ENCODE assay signal across 24 mouse cellular contexts in genomic region chr6:120085832-120086231, GRCm38 (mm10). TPM values are rescaled to one million over a fixed set of nuclear protein-coding genes. Genes with fewer than 3 reads are reported as not detected.
A peak's percentile ranks its signal among the peaks of the same experiment; 100 is the strongest.
DNase-seq lines count a peak whose midpoint lies in the region; ATAC-seq and TF ChIP-seq lines count a peak whose summit lies in the region.
"Had no signal": no experiment of that assay in that cellular context is flagged by ENCODE, and none has a peak within 500 bp of the region (broad histone marks: within the 10 kb centered on the region; RNA-seq: fewer than 3 reads in every experiment).

No protein-coding gene starts in this region.

- TF ChIP-seq RAD21 in CH12.LX (IDR thresholded peaks at IDR 0.05; ENCODE audit: low read depth, low read length), result peak; percentile 11

- no peak for ATAC-seq in CD4-positive, CD25-positive, alpha-beta regulatory T cell, adult 4 months
- ATAC-seq in hindbrain, embryonic 16.5 days, result no peak
- ATAC-seq: forebrain, embryonic 13.5 days; forebrain, embryonic 15.5 days; forebrain, postnatal 0 days had no signal

- H3K4me1 ChIP-seq in CH12.LX (ENCODE audit: control insufficient read depth in 1 of 2, insufficient read depth in 2 of 2), result peaks cover 30 to 75% of the 10 kb centered on the region in 2 experiments
- no peaks in the 10 kb centered on the region for H3K4me1 ChIP-seq in hindbrain, embryonic 16.5 days (ENCODE audit: control insufficient read depth, insufficient read depth, low read depth, low read length)
- H3K4me1 ChIP-seq: embryonic facial prominence, embryonic 10.5 days; embryonic facial prominence, embryonic 12.5 days; forebrain, embryonic 13.5 days; forebrain, embryonic 15.5 days had no signal

- no peak overlapping the region for H3K4me3 ChIP-seq in CH12.LX (replicated peaks in 1 of 3; ENCODE audit: low read depth in 2 of 3, low read length in 2 of 3, poor library complexity in 1 of 3)
- H3K4me3 ChIP-seq in hindbrain, embryonic 16.5 days (ENCODE audit: low read length), result no peak overlapping the region
- H3K4me3 ChIP-seq: embryonic facial prominence, embryonic 10.5 days; embryonic facial prominence, embryonic 12.5 days; forebrain, embryonic 13.5 days; forebrain, embryonic 15.5 days had no signal

- peak overlapping the region; percentile 55 for H3K4me2 ChIP-seq in CH12.LX (ENCODE audit: insufficient read depth, low read depth, poor library complexity, severe bottlenecking)
- H3K4me2 ChIP-seq in hindbrain, embryonic 16.5 days (ENCODE audit: low read length), result no peak overlapping the region
- H3K4me2 ChIP-seq: embryonic facial prominence, embryonic 12.5 days; forebrain, embryonic 13.5 days; forebrain, embryonic 15.5 days had no signal

- 87% methylated on average over 3 of the region's 3 CpGs for WGBS in hindbrain, embryonic 16.5 days

- no peaks in the 10 kb centered on the region for H3K36me3 ChIP-seq in CH12.LX (replicated peaks in 1 of 2; ENCODE audit: control insufficient read depth in 1 of 2, insufficient read depth in 1 of 2, low read length in 1 of 2)
- H3K36me3 ChIP-seq in splenic B cell, adult 2 months (ENCODE audit: control insufficient read depth, insufficient read depth, low read length, poor library complexity, severe bottlenecking), result no peaks in the 10 kb centered on the region
- H3K36me3 ChIP-seq in hindbrain, embryonic 16.5 days (ENCODE audit: control insufficient read depth, insufficient read depth, low read length), result no peaks in the 10 kb centered on the region
- H3K36me3 ChIP-seq: embryonic facial prominence, embryonic 10.5 days; embryonic facial prominence, embryonic 12.5 days; forebrain, embryonic 15.5 days had no signal

- no peaks in the 10 kb centered on the region for H3K79me2 ChIP-seq in CH12.LX (replicated peaks; ENCODE audit: control insufficient read depth, extremely low read depth, insufficient read depth, poor library complexity, severe bottlenecking)

- dilution Hi-C loops in CH12.LX (cut with MboI; ENCODE audit: extremely low pct_ligation_motif_present, extremely low pct_unique_long_range_greater_than_20kb, low sequenced_read_pairs), result no loop called here

- peak; percentile 81 for TF ChIP-seq EP300 in CH12.LX (IDR thresholded peaks at IDR 0.05; ENCODE audit: low read length)

- no peaks in the 10 kb centered on the region for H3K27me3 ChIP-seq in CH12.LX (replicated peaks)
- no peaks in the 10 kb centered on the region for H3K27me3 ChIP-seq in splenic B cell, adult 2 months (ENCODE audit: control insufficient read depth, insufficient read depth, low read length, poor library complexity, severe bottlenecking)
- H3K27me3 ChIP-seq in hindbrain, embryonic 16.5 days (replicated peaks; ENCODE audit: control insufficient read depth, insufficient read depth, low read length), result no peaks in the 10 kb centered on the region
- H3K27me3 ChIP-seq: embryonic facial prominence, embryonic 12.5 days; forebrain, embryonic 13.5 days; forebrain, embryonic 15.5 days had no signal

- in situ Hi-C loops in CH12.LX (cut with MboI; ENCODE audit: low pct_ligation_motif_present, low pct_unique_long_range_greater_than_20kb, low sequenced_read_pairs), result no loop called here

- H3K9ac ChIP-seq in CH12.LX (ENCODE audit: insufficient read depth, low read depth), result peak overlapping the region; percentile 24; the same call in 1 of the 2 replicates
- no peak overlapping the region for H3K9ac ChIP-seq in hindbrain, embryonic 16.5 days (ENCODE audit: low read depth, low read length)
- H3K9ac ChIP-seq: embryonic facial prominence, embryonic 12.5 days; forebrain, embryonic 13.5 days; forebrain, embryonic 15.5 days; forebrain, postnatal 0 days had no signal

- TF ChIP-seq POLR2A in CH12.LX (IDR thresholded peaks at IDR 0.05; ENCODE audit: low read depth, low read length), result 0 out of 2 replicates have a peak, but pooled peaks have one; percentile 8

- no peaks in the 10 kb centered on the region for H3K9me3 ChIP-seq in CH12.LX (replicated peaks; ENCODE audit: low read length)
- H3K9me3 ChIP-seq in hindbrain, embryonic 16.5 days (ENCODE audit: control insufficient read depth, low read length), result no peaks in the 10 kb centered on the region
- H3K9me3 ChIP-seq: embryonic facial prominence, embryonic 10.5 days; embryonic facial prominence, embryonic 12.5 days; forebrain, embryonic 13.5 days; forebrain, embryonic 15.5 days had no signal

- TF ChIP-seq CTCF in CH12.LX (conservative IDR thresholded peaks at IDR 0.05 in 1 of 2, IDR thresholded peaks at IDR 0.05 in 1 of 2; ENCODE audit: low read depth in 2 of 2, low read length in 2 of 2), result no peak

- H3K27ac ChIP-seq in CH12.LX (ENCODE audit: insufficient read depth, low read depth), result peak overlapping the region; percentile 98
- no peak overlapping the region for H3K27ac ChIP-seq in hindbrain, embryonic 16.5 days (ENCODE audit: low read depth, low read length)
- H3K27ac ChIP-seq: embryonic facial prominence, embryonic 10.5 days; embryonic facial prominence, embryonic 12.5 days; forebrain, embryonic 13.5 days; forebrain, embryonic 15.5 days had no signal

- peak; percentile 52 for DNase-seq in CD4-positive, CD25-positive, alpha-beta regulatory T cell, adult 2 months (ENCODE audit: low read depth, low spot score)
- DNase-seq in CH12.LX (ENCODE audit: extremely low read depth), result peak; percentile 76
- DNase-seq in splenic B cell, adult 2 months (ENCODE audit: low read depth, low spot score), result peak; percentile 40
- DNase-seq in left cerebral cortex, adult 11 months (ENCODE audit: low spot score), result no peak
- DNase-seq: adrenal gland, adult 2 months; adrenal gland, postnatal 10 days; adrenal gland, postnatal 25 days; cerebellum, adult 11-12 months; cerebellum, adult 2 months; cerebellum, adult 9-10 months; cerebellum, postnatal 10 days; cerebellum, postnatal 25 days; forebrain, postnatal 0 days had no signal

TF ChIP-seq in CH12.LX, 34 proteins besides CTCF, POLR2A, EP300 and RAD21 (continues in another document):
- TF ChIP-seq UBTF (IDR thresholded peaks at IDR 0.05; ENCODE audit: low read depth, low read length) (no peak), USF1 (IDR thresholded peaks at IDR 0.05; ENCODE audit: low read depth, low read length) (no peak), ZNF384 (IDR thresholded peaks at IDR 0.05; ENCODE audit: low read depth, low read length) (no peak), HCFC1 (IDR thresholded peaks at IDR 0.05; ENCODE audit: low read depth, low read length) (no peak; the same call in 1 of the 2 replicates), GABPA (IDR thresholded peaks at IDR 0.05; ENCODE audit: insufficient replicate concordance, low read depth, low read length) (no peak), IRF4 (IDR thresholded peaks at IDR 0.05; ENCODE audit: low read depth, low read length) (peak; percentile 90), KAT2A (IDR thresholded peaks at IDR 0.05; ENCODE audit: insufficient replicate concordance, low read length) (peak; percentile 61; the same call in 1 of the 2 replicates), ELF1 (IDR thresholded peaks at IDR 0.05; ENCODE audit: low read depth, low read length) (peak; percentile 66), SIN3A (IDR thresholded peaks at IDR 0.05; ENCODE audit: low read length) (peak; percentile 43; the same call in 1 of the 2 replicates), MXI1 (IDR thresholded peaks at IDR 0.05; ENCODE audit: low read depth, low read length) (peak; percentile 36; the same call in 1 of the 2 replicates), MEF2A (IDR thresholded peaks at IDR 0.05; ENCODE audit: borderline replicate concordance, low read depth, low read length) (peak; percentile 87), NRF1 (IDR thresholded peaks at IDR 0.05; ENCODE audit: low read depth, low read length) (no peak), PAX5 (IDR thresholded peaks at IDR 0.05; ENCODE audit: low read length) (no peak), BHLHE40 (IDR thresholded peaks at IDR 0.05; ENCODE audit: low read depth, low read length) (peak; percentile 74), E2F4 (IDR thresholded peaks at IDR 0.05; ENCODE audit: insufficient replicate concordance, low read depth, low read length) (peak; percentile 68; the same call in 1 of the 2 replicates), MAFK (IDR thresholded peaks at IDR 0.05; ENCODE audit: insufficient replicate concordance, low read length) (peak; percentile 55; the same call in 1 of the 2 replicates), SMC3 (IDR thresholded peaks at IDR 0.05; ENCODE audit: low read depth, low read length) (peak; percentile 29), JUN (IDR thresholded peaks at IDR 0.05; ENCODE audit: insufficient read depth, low read depth, low read length) (peak; percentile 65), ZMIZ1 (IDR thresholded peaks at IDR 0.05; ENCODE audit: low read depth, low read length) (0 out of 2 replicates have a peak, but pooled peaks have one; percentile 45), TCF12 (IDR thresholded peaks at IDR 0.05; ENCODE audit: low read depth, low read length) (peak; percentile 70), POLR2AphosphoS2 (IDR thresholded peaks at IDR 0.05; ENCODE audit: low read depth, low read length) (no peak), MYC (IDR thresholded peaks at IDR 0.05; ENCODE audit: low read depth, low read length) (peak; percentile 42; the same call in 1 of the 2 replicates), ETS1 (conservative IDR thresholded peaks at IDR 0.05; ENCODE audit: low read depth, low read length) (peak; percentile 90), CHD2 (IDR thresholded peaks at IDR 0.05; ENCODE audit: low read length) (no peak; the same call in none of the 2 replicates), ZC3H11A (IDR thresholded peaks at IDR 0.05; ENCODE audit: low read depth, low read length) (no peak), RCOR1 (conservative IDR thresholded peaks at IDR 0.05; ENCODE audit: low read depth, low read length) (peak; percentile 81; the same call in 1 of the 2 replicates), MAX (IDR thresholded peaks at IDR 0.05; ENCODE audit: low read length) (peak; percentile 29; the same call in 1 of the 2 replicates), MAZ (IDR thresholded peaks at IDR 0.05; ENCODE audit: low read depth, low read length) (peak; percentile 50; the same call in 1 of the 2 replicates)

RNA-seq across cellular contexts. Expression of gene Ninj2, which starts 7.3 kb away (rescaled TPM):
- polyA plus RNA-seq in CD4-positive, CD25-positive, alpha-beta regulatory T cell, adult 4 months (2017; shearing (Covaris generic)), result 1 to 10 TPM; 1.2 to 2.3 TPM
- total RNA-seq in CH12.LX (2012; rRNA removed), result 4.6 and 6.5 TPM in 2 replicates
- not detected in 2 replicates for total RNA-seq in CH12.LX (2014; rRNA removed)
- polyA plus RNA-seq in CH12.LX (2012; ENCODE audit: insufficient read length, low read depth), result 0.97 and 1.1 TPM in 2 replicates
- not detected in 2 replicates for polyA plus RNA-seq in hindbrain, embryonic 16.5 days (2015; fragmentation: Nextera tagmentation; extraction: Ambion mirVana)
- total RNA-seq: adrenal gland, adult 2 months; adrenal gland, postnatal 10 days; adrenal gland, postnatal 25 days; adrenal gland, postnatal 4 days; forebrain, postnatal 0 days; MEL had no signal
- polyA plus RNA-seq: adrenal gland, adult 2 months; brain, embryonic 14.5 days; C2C12; embryonic facial prominence, embryonic 10.5 days; embryonic facial prominence, embryonic 12.5 days; forebrain, embryonic 11.5 days; forebrain, embryonic 13.5 days; forebrain, embryonic 15.5 days; forebrain, postnatal 0 days had no signal

RNA-seq across cellular contexts. Expression of gene Wnk1, which starts 47.4 kb away (rescaled TPM):
- polyA plus RNA-seq in CD4-positive, CD25-positive, alpha-beta regulatory T cell, adult 4 months (2017; shearing (Covaris generic)), result 100 to 1,000 TPM; 116 to 132 TPM
- 113 and 125 TPM in 2 replicates for total RNA-seq in CH12.LX (2012; rRNA removed)
- total RNA-seq in CH12.LX (2014; rRNA removed), result 84.8 and 97.2 TPM in 2 replicates
- polyA plus RNA-seq in CH12.LX (2012; ENCODE audit: insufficient read length, low read depth), result 179 and 216 TPM in 2 replicates
- polyA plus RNA-seq in hindbrain, embryonic 16.5 days (2015; fragmentation: Nextera tagmentation; extraction: Ambion mirVana), result 37.7 and 43.4 TPM in 2 replicates
